Mouse (Mus musculus) stomach, postnatal 0 days (tissue): ENCODE measurements around the gene Tmem82. TPM values are rescaled to one million over a fixed set of nuclear protein-coding genes. Genes with fewer than 3 reads are reported as not detected.

ENCODE experiments used
- ATAC-seq: fragments of 200-750 bp; cut with Nextera tagmentation; 2 replicates; pipeline ENCODE4 v1.8.0; 2017; ENCODE audit not compliant: low FRiP score, low TSS enrichment
- DNase-seq: peaks from one replicate; pipeline ENCODE4 v3.0.0-alpha.2; 2016; ENCODE audit warnings: low spot score
- H3K27ac ChIP-seq: fragments of 300-500 bp; sonication (generic); replicated peaks from 2 replicates; pipeline ENCODE4 v1.5.1; 2014; ENCODE audit warnings: mild to moderate bottlenecking, control low read depth
- H3K27me3 ChIP-seq: fragments of 300-500 bp; sonication (generic); 2 replicates; pipeline ENCODE4 v1.6.1; 2014; ENCODE audit warnings: low read length; ENCODE audit not compliant: control insufficient read depth, insufficient read depth
- H3K36me3 ChIP-seq: fragments of 300-500 bp; sonication (generic); 2 replicates; pipeline ENCODE4 v1.6.1; 2014; ENCODE audit warnings: low read length, mixed read lengths; ENCODE audit not compliant: control insufficient read depth, insufficient read depth
- H3K4me1 ChIP-seq: fragments of 300-500 bp; sonication (generic); replicated peaks from 2 replicates; pipeline ENCODE4 v1.6.1; 2014; ENCODE audit warnings: antibody characterized with exemption; ENCODE audit not compliant: control insufficient read depth, insufficient read depth
- H3K4me2 ChIP-seq: fragments of 300-500 bp; sonication (generic); replicated peaks from 2 replicates; pipeline ENCODE4 v1.6.1; 2014; ENCODE audit warnings: low read depth, mild to moderate bottlenecking, control low read depth, moderate library complexity
- H3K4me3 ChIP-seq: fragments of 300-500 bp; sonication (generic); 2 replicates; pipeline ENCODE4 v1.5.1; 2014; ENCODE audit warnings: low read depth, low read length, control low read depth
- H3K9ac ChIP-seq: fragments of 300-500 bp; sonication (generic); 2 replicates; pipeline ENCODE4 v1.6.1; 2014; ENCODE audit warnings: mild to moderate bottlenecking, low read length, control low read depth, mixed read lengths
- H3K9me3 ChIP-seq: fragments of 300-500 bp; sonication (generic); 2 replicates; pipeline ENCODE4 v1.6.1; 2016; ENCODE audit warnings: low read length; ENCODE audit not compliant: control insufficient read depth
- CTCF ChIP-seq: IDR thresholded peaks from 2 replicates; pipeline ENCODE4 v1.5.1; 2016; ENCODE audit warnings: antibody characterized with exemption, low read depth, mild to moderate bottlenecking, moderate library complexity
- EP300 ChIP-seq: optimal IDR thresholded peaks from 2 replicates; pipeline ENCODE3; 2016; ENCODE audit warnings: antibody characterized with exemption
- WGBS: fragments of 180-500 bp; shearing (Covaris S2); extraction: QIAGEN DNeasy Blood & Tissue Kit; methylation state at CpG from one replicate; pipeline ENCODE4 v1.1.7; 2014; 5-methylcytosine and 5-hydroxymethylcytosine counted together
- polyA plus RNA-seq: library from polyadenylated mRNA; unstranded; fragments of >200 nt; fragmentation: Nextera tagmentation; extraction: Ambion mirVana; gene quantifications from 2 replicates; pipeline ENCODE4 v1.2.1, GENCODE M21; 2015

Gene Tmem82
- polyA plus RNA-seq, 1 experiment from 2014 or later = 2.2 TPM

- H3K9me3 ChIP-seq = no peaks in the 10 kb centered on the region
- TF ChIP-seq CTCF = no peak
- no peak for TF ChIP-seq EP300
- H3K27me3 ChIP-seq = no peaks in the 10 kb centered on the region
- no peak overlapping the region for H3K9ac ChIP-seq
- H3K4me2 ChIP-seq = no peak overlapping the region
- ATAC-seq (no peak), DNase-seq (no peak)
- H3K36me3 ChIP-seq = peaks cover 4% of the 10 kb centered on the region; the same call in 1 of the 2 replicates
- H3K4me1 ChIP-seq = no peaks in the 10 kb centered on the region
- WGBS = 76% methylated on average over 8 of the region's 8 CpGs
- no peak overlapping the region for H3K27ac ChIP-seq
- no peak overlapping the region for H3K4me3 ChIP-seq
Measured at GRCm38 (mm10) chr4:141653044-141653443, 34.6 kb upstream of the Tmem82 start.

- no peak for ATAC-seq
- Histone ChIP-seq H3K9me3 (no peaks in the 10 kb centered on the region), H3K4me1 (no peaks in the 10 kb centered on the region), H3K36me3 (peaks cover 4% of the 10 kb centered on the region; the same call in 1 of the 2 replicates), H3K27ac (0 out of 2 replicates have a peak overlapping the region, but pooled peaks have one; percentile 24), H3K27me3 (no peaks in the 10 kb centered on the region), H3K9ac (no peak overlapping the region), H3K4me2 (no peak overlapping the region), H3K4me3 (no peak overlapping the region)
- no peak for DNase-seq
- WGBS = 83% methylated on average over 10 of the region's 10 CpGs
- TF ChIP-seq EP300 (no peak), CTCF (no peak)
Measured at GRCm38 (mm10) chr4:141651944-141652343, 33.5 kb upstream of the Tmem82 start.

- Histone ChIP-seq H3K4me3 (no peak overlapping the region), H3K9me3 (no peaks in the 10 kb centered on the region), H3K4me1 (no peaks in the 10 kb centered on the region), H3K9ac (no peak overlapping the region), H3K4me2 (no peak overlapping the region), H3K36me3 (peaks cover 4% of the 10 kb centered on the region; the same call in 1 of the 2 replicates), H3K27ac (0 out of 2 replicates have a peak overlapping the region, but pooled peaks have one; percentile 24), H3K27me3 (no peaks in the 10 kb centered on the region)
- WGBS = 85% methylated on average over 6 of the region's 6 CpGs
- ATAC-seq (no peak), DNase-seq (no peak)
- TF ChIP-seq EP300 = no peak
- no peak for TF ChIP-seq CTCF
Measured at GRCm38 (mm10) chr4:141651286-141651685, 32.9 kb upstream of the Tmem82 start.

DNA sequence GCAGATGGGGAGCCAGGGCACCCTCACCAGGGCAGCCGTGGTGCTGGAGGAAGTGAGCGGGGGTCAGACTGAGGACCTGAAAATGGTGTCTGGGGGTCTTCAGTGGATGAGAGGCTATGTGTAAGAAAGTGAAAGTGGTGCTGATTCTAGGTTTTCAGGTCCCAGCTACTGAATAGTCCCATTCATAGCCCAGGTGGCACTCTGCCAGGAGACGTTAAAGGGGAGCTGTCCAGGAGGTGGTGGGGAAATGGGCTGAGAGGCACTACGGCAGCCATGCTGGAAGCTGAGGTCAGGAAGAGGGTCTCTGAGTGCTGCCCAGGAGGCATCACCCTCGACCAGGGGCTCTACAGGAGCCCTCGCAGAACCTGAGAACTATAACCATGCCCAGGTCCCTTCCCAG lies 30.8 kb upstream of the Tmem82 start:
- Histone ChIP-seq H3K27me3 (no peaks in the 10 kb centered on the region), H3K4me1 (no peaks in the 10 kb centered on the region), H3K4me2 (no peak overlapping the region), H3K4me3 (no peak overlapping the region), H3K36me3 (peaks cover 4% of the 10 kb centered on the region; the same call in 1 of the 2 replicates), H3K27ac (no peak overlapping the region), H3K9me3 (no peaks in the 10 kb centered on the region), H3K9ac (no peak overlapping the region)
- ATAC-seq (no peak), DNase-seq (no peak)
- 76% methylated on average over 6 of the region's 6 CpGs for WGBS
- no peak for TF ChIP-seq CTCF
- TF ChIP-seq EP300 = no peak

- Histone ChIP-seq H3K4me2 (no peak overlapping the region), H3K27ac (no peak overlapping the region), H3K9me3 (no peaks in the 10 kb centered on the region), H3K9ac (no peak overlapping the region), H3K36me3 (peaks cover 4% of the 10 kb centered on the region; the same call in 1 of the 2 replicates), H3K4me1 (no peaks in the 10 kb centered on the region), H3K27me3 (no peaks in the 10 kb centered on the region), H3K4me3 (no peak overlapping the region)
- no peak for TF ChIP-seq CTCF
- no peak for TF ChIP-seq EP300
- DNase-seq = no peak
- no peak for ATAC-seq
- WGBS = 89% methylated on average over 5 of the region's 5 CpGs
Measured at GRCm38 (mm10) chr4:141648262-141648661, 29.8 kb upstream of the Tmem82 start.

DNA sequence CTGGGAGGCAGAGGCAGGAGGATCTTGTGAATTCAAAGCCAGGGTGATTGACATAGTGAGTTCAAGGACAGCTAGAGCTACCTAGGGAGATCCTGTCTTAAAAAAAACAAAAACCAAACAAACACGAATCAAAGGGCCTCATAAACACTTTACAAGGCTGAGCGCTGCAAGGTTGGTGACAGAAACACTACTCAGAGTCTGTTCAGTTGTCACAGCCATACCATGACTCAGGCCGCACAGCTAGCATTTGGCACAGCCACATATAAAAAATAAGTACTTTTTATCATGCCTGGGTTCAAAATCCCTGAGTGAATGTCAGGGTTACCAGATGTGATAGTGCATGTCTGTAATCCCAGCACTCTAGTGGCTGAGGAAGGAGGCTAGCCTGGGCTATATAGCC lies 28.8 kb upstream of the Tmem82 start:
- H3K4me1 ChIP-seq = no peaks in the 10 kb centered on the region
- H3K36me3 ChIP-seq = peaks cover 6% of the 10 kb centered on the region
- TF ChIP-seq EP300 (no peak), CTCF (no peak)
- no peak overlapping the region for H3K9ac ChIP-seq
- no peak overlapping the region for H3K4me3 ChIP-seq
- 94% methylated on average over 3 of the region's 3 CpGs for WGBS
- no peak overlapping the region for H3K27ac ChIP-seq
- DNase-seq (no peak), ATAC-seq (no peak)
- H3K27me3 ChIP-seq = no peaks in the 10 kb centered on the region
- H3K4me2 ChIP-seq = no peak overlapping the region
- no peaks in the 10 kb centered on the region for H3K9me3 ChIP-seq
